Mouse (Mus musculus) intestine, embryonic 14.5 days (tissue): ENCODE measurements at regions not wholly inside any gene's neighbourhood (a gene's known extent, or its start where the extent isn't known, plus 50 kb on each side); places are given as distances from the start of the nearest gene placed in this dataset.

ENCODE experiments used
- ATAC-seq: fragments of 200-750 bp; cut with Nextera tagmentation; replicated peaks from 2 replicates; pipeline ENCODE4 v1.8.0; 2017; ENCODE audit warnings: low read depth, moderate number of reproducible peaks, moderate TSS enrichment, moderate library complexity; ENCODE audit not compliant: low FRiP score, low TSS enrichment
- DNase-seq: peaks from one replicate; pipeline ENCODE4 v3.0.0-alpha.2; 2018; ENCODE audit warnings: low spot score
- H3K27ac ChIP-seq: fragments of 300-500 bp; sonication (generic); 2 replicates; pipeline ENCODE4 v1.5.1; 2014; ENCODE audit warnings: low read depth, mild to moderate bottlenecking, control low read depth
- H3K27me3 ChIP-seq: fragments of 300-500 bp; sonication (generic); replicated peaks from 2 replicates; pipeline ENCODE4 v1.6.1; 2014; ENCODE audit warnings: low read length, control low read depth; ENCODE audit not compliant: control insufficient read depth, insufficient read depth
- H3K36me3 ChIP-seq: fragments of 300-500 bp; sonication (generic); 2 replicates; pipeline ENCODE4 v1.6.1; 2014; ENCODE audit warnings: low read length, control low read depth; ENCODE audit not compliant: control insufficient read depth, insufficient read depth
- H3K4me1 ChIP-seq: fragments of 300-500 bp; sonication (generic); replicated peaks from 2 replicates; pipeline ENCODE4 v1.6.1; 2014; ENCODE audit warnings: low read length, control low read depth, mixed read lengths; ENCODE audit not compliant: control insufficient read depth, insufficient read depth
- H3K4me2 ChIP-seq: fragments of 300-500 bp; sonication (generic); 2 replicates; pipeline ENCODE4 v1.6.1; 2014; ENCODE audit warnings: low read length
- H3K4me3 ChIP-seq: fragments of 300-500 bp; sonication (generic); 2 replicates; pipeline ENCODE4 v1.5.1; 2014; ENCODE audit warnings: low read depth, low read length, control low read depth, mixed read lengths
- H3K9ac ChIP-seq: fragments of 300-500 bp; sonication (generic); 2 replicates; pipeline ENCODE4 v1.6.1; 2014; ENCODE audit warnings: mild to moderate bottlenecking, low read length
- H3K9me3 ChIP-seq: fragments of 300-500 bp; sonication (generic); 2 replicates; pipeline ENCODE4 v1.6.1; 2016; ENCODE audit warnings: low read length, control low read depth; ENCODE audit not compliant: control insufficient read depth
- WGBS: fragments of 180-500 bp; shearing (Covaris S2); extraction: QIAGEN DNeasy Blood & Tissue Kit; methylation state at CpG from one replicate; pipeline ENCODE4 v1.1.7; 2014; 5-methylcytosine and 5-hydroxymethylcytosine counted together

DNA sequence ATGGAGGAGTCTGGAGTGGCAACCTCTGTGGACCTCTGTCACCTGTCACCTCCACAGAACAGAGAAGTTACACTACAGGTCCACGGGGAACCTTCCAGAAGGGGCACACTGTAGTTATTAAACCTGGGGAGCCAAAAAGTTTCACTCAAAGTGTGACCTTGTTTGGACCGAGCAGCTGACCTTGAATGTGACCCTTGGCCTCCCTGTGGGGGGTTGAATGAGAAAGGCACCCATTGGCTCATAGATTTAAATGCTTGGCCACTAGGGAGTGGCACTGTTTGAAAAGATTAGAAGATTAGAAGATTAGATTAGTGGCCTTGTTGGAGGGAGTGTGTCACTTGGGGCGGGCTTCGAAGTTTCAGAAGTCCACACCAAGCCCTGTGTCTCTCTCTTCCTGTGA is 160.3 kb upstream of the Igsf21 start:
- H3K9ac ChIP-seq, result no peak overlapping the region
- no peaks in the 10 kb centered on the region for H3K27me3 ChIP-seq
- no peaks in the 10 kb centered on the region for H3K36me3 ChIP-seq
- no peak for ATAC-seq
- no peak overlapping the region for H3K4me2 ChIP-seq
- WGBS, result 87% methylated on average over 4 of the region's 4 CpGs
- H3K4me3 ChIP-seq, result no peak overlapping the region
- H3K27ac ChIP-seq, result no peak overlapping the region
- DNase-seq, result no peak
- no peaks in the 10 kb centered on the region for H3K4me1 ChIP-seq
- no peaks in the 10 kb centered on the region for H3K9me3 ChIP-seq

DNA sequence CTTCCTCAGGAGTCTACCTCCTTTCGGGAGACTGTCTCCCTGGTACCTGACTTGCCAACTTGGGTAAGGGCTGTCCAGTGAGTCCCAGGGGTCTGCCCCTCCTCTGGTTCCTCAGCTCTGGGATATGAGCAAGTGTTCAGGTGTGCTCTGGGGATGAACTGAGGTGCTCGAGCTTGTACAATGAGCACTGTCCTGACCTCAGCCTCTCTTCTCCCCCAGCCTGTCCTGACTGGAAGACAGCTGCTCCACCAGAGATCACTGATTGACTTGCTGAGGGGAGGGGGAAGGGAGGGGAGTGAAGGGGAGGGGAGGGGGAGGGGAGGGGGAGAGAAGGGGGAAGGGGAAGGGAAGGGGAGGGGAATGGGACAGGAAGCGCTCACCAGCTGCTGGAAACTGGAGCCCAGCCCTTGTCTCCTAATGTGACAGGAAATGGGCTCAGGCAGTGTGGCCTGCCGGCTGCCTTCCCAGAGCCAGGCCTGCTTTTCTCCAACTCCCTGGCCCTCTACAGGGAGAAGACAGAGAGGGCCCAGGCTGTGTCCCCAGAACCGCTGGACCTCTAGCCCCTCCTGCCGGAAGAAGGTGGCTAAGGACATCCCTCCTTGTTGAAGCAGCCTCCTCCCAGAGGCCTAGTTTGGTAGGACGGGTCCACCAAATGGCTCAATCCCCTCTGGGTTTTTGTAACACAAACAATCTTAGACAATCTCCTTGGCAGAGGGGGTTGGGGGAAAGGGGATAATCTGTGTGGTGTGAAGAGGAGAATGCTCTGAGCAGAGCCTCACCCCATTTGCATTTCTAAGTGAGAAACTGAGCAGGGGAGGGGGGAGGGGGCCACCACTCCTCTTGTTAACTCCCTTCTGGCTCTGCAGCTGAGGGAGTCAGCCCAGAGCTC is 159.7 kb upstream of the Igsf21 start:
- no peaks in the 10 kb centered on the region for H3K36me3 ChIP-seq
- no peak overlapping the region for H3K9ac ChIP-seq
- H3K9me3 ChIP-seq, result no peaks in the 10 kb centered on the region
- no peaks in the 10 kb centered on the region for H3K27me3 ChIP-seq
- H3K27ac ChIP-seq, result 0 out of 2 replicates have a peak overlapping the region, but pooled peaks have one; percentile 43
- H3K4me2 ChIP-seq, result no peak overlapping the region
- no peak overlapping the region for H3K4me3 ChIP-seq
- no peaks in the 10 kb centered on the region for H3K4me1 ChIP-seq
- WGBS, result 24% methylated on average over 7 of the region's 7 CpGs
- DNase-seq, result peak; percentile 64
- peak; percentile 66; the same call in 1 of the 2 replicates for ATAC-seq

DNA sequence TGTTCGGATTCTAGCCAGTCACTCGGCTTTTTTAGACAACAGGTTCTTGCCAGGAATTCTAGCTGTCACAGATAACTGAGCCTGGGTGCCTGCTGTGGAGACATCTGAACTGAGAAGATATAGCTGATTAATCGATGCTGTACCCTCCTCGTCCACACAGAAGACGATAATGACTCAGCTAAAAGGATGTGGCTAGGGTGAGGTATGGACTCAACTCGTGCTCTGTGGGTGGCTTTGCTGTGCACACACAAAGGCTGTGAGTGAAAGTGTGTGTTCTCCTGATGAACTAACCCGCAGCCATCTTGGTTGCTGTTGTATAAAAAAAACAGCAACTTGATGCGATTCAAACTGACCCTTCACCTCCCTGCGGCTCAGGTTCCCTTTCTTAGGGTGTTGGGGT is 158.8 kb upstream of the Igsf21 start:
- 78% methylated on average over 9 of the region's 9 CpGs for WGBS
- H3K36me3 ChIP-seq, result no peaks in the 10 kb centered on the region
- H3K27ac ChIP-seq, result no peak overlapping the region
- H3K4me2 ChIP-seq, result no peak overlapping the region
- H3K9me3 ChIP-seq, result no peaks in the 10 kb centered on the region
- no peak overlapping the region for H3K9ac ChIP-seq
- H3K4me1 ChIP-seq, result no peaks in the 10 kb centered on the region
- DNase-seq (no peak), ATAC-seq (no peak)
- no peaks in the 10 kb centered on the region for H3K27me3 ChIP-seq
- no peak overlapping the region for H3K4me3 ChIP-seq

DNA sequence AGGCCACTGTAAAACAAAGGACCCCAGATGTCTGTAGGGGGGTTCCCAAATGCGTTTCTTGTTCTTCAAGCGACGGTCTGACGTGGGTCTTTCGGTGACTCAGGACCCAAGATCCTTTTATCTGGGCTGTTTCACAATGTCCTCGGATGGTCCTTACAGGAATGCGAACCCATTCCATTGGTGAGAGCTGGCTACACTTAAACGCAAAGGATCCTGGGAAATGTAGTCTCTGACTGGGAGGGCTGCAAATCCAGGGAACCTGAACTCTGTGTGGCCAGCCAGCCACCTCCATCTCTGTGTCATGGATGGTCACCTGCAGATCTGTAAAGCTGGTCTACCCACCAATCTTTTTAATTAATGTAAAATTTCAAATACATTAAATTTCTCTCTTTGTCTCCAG is 156.5 kb upstream of the Igsf21 start:
- no peak for ATAC-seq
- H3K4me2 ChIP-seq, result no peak overlapping the region
- 43% methylated on average over 8 of the region's 8 CpGs for WGBS
- no peak overlapping the region for H3K9ac ChIP-seq
- no peaks in the 10 kb centered on the region for H3K27me3 ChIP-seq
- DNase-seq, result no peak
- no peak overlapping the region for H3K27ac ChIP-seq
- H3K4me3 ChIP-seq, result no peak overlapping the region
- H3K4me1 ChIP-seq, result no peaks in the 10 kb centered on the region
- H3K9me3 ChIP-seq, result no peaks in the 10 kb centered on the region
- no peaks in the 10 kb centered on the region for H3K36me3 ChIP-seq

DNA sequence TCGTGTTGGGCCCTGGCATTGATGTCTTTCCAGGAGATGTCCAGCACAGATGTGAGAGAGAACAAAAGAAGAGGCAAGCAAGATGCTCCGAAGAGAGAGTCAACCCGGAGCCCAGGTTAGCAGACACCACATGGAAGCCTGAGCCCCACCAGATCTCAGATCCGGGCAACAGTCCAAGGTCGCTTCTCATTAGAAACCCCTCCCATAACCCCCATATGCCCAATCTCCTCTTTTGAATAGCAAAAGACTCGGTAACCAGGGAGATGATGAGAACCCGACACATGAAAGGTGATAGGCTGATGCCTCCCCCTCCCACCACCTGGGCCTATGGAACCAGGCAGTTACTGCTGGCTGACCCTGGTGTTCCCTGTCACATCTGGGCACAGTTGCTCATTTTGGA is 155.7 kb upstream of the Igsf21 start:
- Histone ChIP-seq H3K9ac (no peak overlapping the region), H3K4me2 (no peak overlapping the region), H3K36me3 (no peaks in the 10 kb centered on the region), H3K4me1 (no peaks in the 10 kb centered on the region), H3K9me3 (no peaks in the 10 kb centered on the region), H3K4me3 (no peak overlapping the region), H3K27me3 (no peaks in the 10 kb centered on the region), H3K27ac (no peak overlapping the region)
- ATAC-seq (no peak), DNase-seq (no peak)
- WGBS, result 76% methylated on average over 7 of the region's 7 CpGs

DNA sequence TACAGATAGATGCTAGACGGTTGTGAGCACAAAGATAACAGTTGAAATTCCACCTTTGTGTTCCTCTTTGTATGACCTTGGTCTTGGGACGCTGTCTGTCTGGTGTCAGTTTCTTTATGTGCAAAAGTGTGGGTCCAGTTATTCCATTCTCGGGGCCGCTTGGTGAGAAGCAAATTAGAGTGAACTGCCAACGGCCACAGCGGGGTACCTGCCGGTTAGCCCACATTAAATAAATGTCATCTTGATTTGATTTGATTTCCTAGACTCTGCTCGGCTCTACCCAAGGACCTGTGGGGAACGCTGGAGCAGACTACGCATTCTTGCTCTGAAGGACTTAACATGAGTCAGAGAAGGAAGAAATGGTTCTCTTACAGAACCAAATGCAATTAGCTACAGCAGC is 155.0 kb upstream of the Igsf21 start:
- DNase-seq (no peak), ATAC-seq (no peak)
- Histone ChIP-seq H3K27me3 (no peaks in the 10 kb centered on the region), H3K9ac (no peak overlapping the region), H3K27ac (no peak overlapping the region), H3K4me3 (no peak overlapping the region), H3K36me3 (no peaks in the 10 kb centered on the region), H3K4me2 (no peak overlapping the region), H3K4me1 (no peaks in the 10 kb centered on the region), H3K9me3 (no peaks in the 10 kb centered on the region)
- WGBS, result 91% methylated on average over 10 of the region's 10 CpGs

DNA sequence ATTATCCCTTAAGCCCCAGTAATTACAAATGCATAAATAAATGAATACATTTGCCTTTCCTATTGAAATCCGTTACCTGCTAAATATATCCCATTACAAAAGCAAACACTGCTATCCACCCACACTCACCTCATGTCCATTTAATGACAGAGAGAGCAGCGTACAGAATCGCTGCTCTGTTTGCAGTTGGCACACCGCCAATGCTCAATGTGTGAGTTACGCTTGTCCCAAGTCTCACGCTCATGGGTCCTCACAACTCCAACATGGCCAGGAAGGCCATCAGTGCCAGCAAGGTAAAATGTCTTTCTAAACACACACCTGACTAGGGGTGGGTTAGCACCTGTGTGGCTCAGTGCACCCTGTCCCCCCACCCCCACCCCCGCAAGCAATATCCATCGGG is 150.0 kb upstream of the Igsf21 start:
- H3K36me3 ChIP-seq, result no peaks in the 10 kb centered on the region
- H3K27me3 ChIP-seq, result no peaks in the 10 kb centered on the region
- WGBS, result 60% methylated on average over 8 of the region's 8 CpGs
- H3K9ac ChIP-seq, result no peak overlapping the region
- no peaks in the 10 kb centered on the region for H3K9me3 ChIP-seq
- no peak overlapping the region for H3K4me2 ChIP-seq
- no peak overlapping the region for H3K27ac ChIP-seq
- H3K4me3 ChIP-seq, result no peak overlapping the region
- no peak for DNase-seq
- no peaks in the 10 kb centered on the region for H3K4me1 ChIP-seq
- ATAC-seq, result no peak

DNA sequence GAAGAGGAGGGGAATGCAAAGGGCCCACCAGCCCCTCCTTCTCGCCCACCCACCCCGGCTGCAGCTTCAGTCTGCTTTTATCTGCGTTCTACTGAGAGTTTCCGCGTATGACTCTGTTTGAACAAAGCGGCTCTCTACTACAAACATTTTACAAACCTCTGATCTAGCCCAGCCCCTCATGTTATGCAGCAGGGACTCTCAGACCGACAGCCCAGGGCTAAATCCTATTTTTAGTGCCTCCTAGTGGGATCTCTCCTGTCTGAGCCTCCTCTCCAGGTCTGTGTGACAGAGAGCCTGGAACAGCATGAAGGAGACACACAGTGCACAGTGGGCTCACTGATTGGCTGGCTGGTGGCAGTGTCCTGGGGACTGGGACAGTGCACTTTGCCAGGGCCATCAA is 145.7 kb upstream of the Igsf21 start:
- ATAC-seq (no peak), DNase-seq (no peak)
- Histone ChIP-seq H3K4me2 (no peak overlapping the region), H3K36me3 (no peaks in the 10 kb centered on the region), H3K4me1 (no peaks in the 10 kb centered on the region), H3K9me3 (no peaks in the 10 kb centered on the region), H3K27me3 (no peaks in the 10 kb centered on the region), H3K4me3 (no peak overlapping the region), H3K27ac (no peak overlapping the region), H3K9ac (no peak overlapping the region)
- 44% methylated on average over 7 of the region's 7 CpGs for WGBS

DNA sequence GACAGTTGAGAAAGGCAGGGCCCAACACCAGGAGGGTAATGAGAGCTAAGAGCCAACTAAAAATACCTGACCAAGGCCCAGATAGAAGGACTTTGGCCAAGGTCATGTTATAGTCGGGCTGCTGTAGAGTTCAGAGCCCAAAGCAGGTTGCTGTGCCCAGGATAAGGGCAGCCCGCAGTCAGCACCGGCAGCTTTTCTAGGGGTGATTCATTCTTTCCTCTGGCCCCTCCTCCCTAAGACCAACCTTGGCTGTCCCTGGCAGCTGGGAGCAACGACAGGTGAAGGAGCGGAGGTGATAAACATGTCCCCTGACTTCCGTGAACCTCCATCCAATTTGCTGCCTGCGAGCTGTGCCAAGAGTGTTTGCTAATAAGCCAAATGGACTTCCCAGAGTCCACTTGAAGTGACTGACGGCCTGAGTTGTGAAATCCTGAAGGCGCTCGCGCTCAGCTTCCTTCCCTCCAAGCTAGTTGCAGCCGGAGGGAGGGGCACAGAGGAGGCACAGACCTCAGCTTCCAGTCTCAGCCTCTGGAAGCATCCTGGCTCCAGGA is 144.2 kb upstream of the Igsf21 start:
- no peaks in the 10 kb centered on the region for H3K9me3 ChIP-seq
- no peak overlapping the region for H3K27ac ChIP-seq
- no peak overlapping the region for H3K4me2 ChIP-seq
- DNase-seq, result no peak
- 47% methylated on average over 12 of the region's 12 CpGs for WGBS
- no peak overlapping the region for H3K4me3 ChIP-seq
- no peaks in the 10 kb centered on the region for H3K27me3 ChIP-seq
- H3K36me3 ChIP-seq, result no peaks in the 10 kb centered on the region
- ATAC-seq, result no peak
- H3K9ac ChIP-seq, result no peak overlapping the region
- no peaks in the 10 kb centered on the region for H3K4me1 ChIP-seq
